ENCODE assay signal across 10 mouse cellular contexts in the genomic region with DNA sequence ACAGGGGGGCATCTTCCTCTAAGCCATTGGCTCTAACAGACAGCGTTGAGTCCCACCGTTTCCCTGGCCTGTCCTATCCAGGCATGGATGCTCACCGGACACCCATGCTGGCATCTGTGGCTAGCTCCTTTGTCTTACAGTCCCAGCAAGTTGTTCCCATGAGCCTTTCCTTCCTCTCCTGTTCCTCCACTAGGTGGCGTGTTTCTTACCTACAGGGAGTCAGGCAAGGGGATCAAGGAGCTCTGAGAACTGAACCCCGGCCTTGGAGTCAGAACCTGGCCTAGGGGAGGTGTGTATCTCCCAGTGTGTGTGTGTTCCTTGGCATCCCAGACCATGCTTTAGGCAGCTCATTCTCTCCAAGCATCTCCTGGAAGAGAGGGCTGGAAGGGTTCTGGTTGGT. TPM values are rescaled to one million over a fixed set of nuclear protein-coding genes. Genes with fewer than 3 reads are reported as not detected.
A peak's percentile ranks its signal among the peaks of the same experiment; 100 is the strongest.
DNase-seq lines count a peak whose midpoint lies in the region; ATAC-seq and TF ChIP-seq lines count a peak whose summit lies in the region.
"Had no signal": no experiment of that assay in that cellular context is flagged by ENCODE, and none has a peak within 500 bp of the region (broad histone marks: within the 10 kb centered on the region; RNA-seq: fewer than 3 reads in every experiment).

No protein-coding gene starts in this region.

- no peak for TF ChIP-seq EP300 in lung, postnatal 0 days (IDR thresholded peaks at IDR 0.05)

- no peak overlapping the region for H3K27ac ChIP-seq in lung, postnatal 0 days (ENCODE audit: low read length)
- H3K27ac ChIP-seq: midbrain, embryonic 12.5 days had no signal

- 9% methylated on average over 5 of the region's 5 CpGs for WGBS in lung, adult 2 months
- WGBS in lung, postnatal 0 days = 12% methylated on average over 5 of the region's 5 CpGs

- no peaks in the 10 kb centered on the region for H3K36me3 ChIP-seq in lung, postnatal 0 days (ENCODE audit: insufficient read depth, low read length)
- H3K36me3 ChIP-seq: midbrain, embryonic 12.5 days had no signal

- no peak overlapping the region for H3K4me2 ChIP-seq in lung, postnatal 0 days (replicated peaks; ENCODE audit: low read depth, low read length)
- H3K4me2 ChIP-seq: midbrain, embryonic 12.5 days had no signal

- H3K4me3 ChIP-seq in lung, adult 2 months (replicated peaks; ENCODE audit: extremely low read depth, low read depth, low read length) = no peak overlapping the region
- H3K4me3 ChIP-seq in lung, postnatal 0 days (ENCODE audit: low read depth, low read length) = no peak overlapping the region
- H3K4me3 ChIP-seq: midbrain, embryonic 12.5 days had no signal

- H3K9ac ChIP-seq in lung, postnatal 0 days (replicated peaks; ENCODE audit: low read depth) = no peak overlapping the region
- H3K9ac ChIP-seq: midbrain, embryonic 12.5 days had no signal

- no peak for TF ChIP-seq POLR2A in lung, adult 2 months (IDR thresholded peaks at IDR 0.05; ENCODE audit: borderline replicate concordance, extremely low read depth, low read depth, low read length)

- TF ChIP-seq CTCF in lung, adult 2 months (IDR thresholded peaks at IDR 0.05; ENCODE audit: insufficient read depth, low read length) = 0 out of 2 replicates have a peak, but pooled peaks have one; percentile 7
- TF ChIP-seq CTCF in lung, postnatal 0 days (IDR thresholded peaks at IDR 0.05) = peak; percentile 67

- H3K4me1 ChIP-seq in lung, adult 2 months (ENCODE audit: control insufficient read depth, insufficient read depth, low read length) = no peaks in the 10 kb centered on the region
- no peaks in the 10 kb centered on the region for H3K4me1 ChIP-seq in lung, postnatal 0 days (ENCODE audit: insufficient read depth, low read depth, low read length)

- H3K9me3 ChIP-seq in lung, postnatal 0 days (ENCODE audit: low read length) = no peaks in the 10 kb centered on the region
- H3K9me3 ChIP-seq: midbrain, embryonic 12.5 days had no signal

- no peak for ATAC-seq in lung, postnatal 0 days

- DNase-seq in adrenal gland, adult 2 months = peak; percentile 33
- DNase-seq in adrenal gland, postnatal 4 days (ENCODE audit: low spot score in 2 of 2) = no peak
- no peak for DNase-seq in lung, adult 2 months
- DNase-seq in lung, adult 18-20 months = no peak
- DNase-seq in cerebellum, adult 9-11 months = peak; percentile 67
- peak; percentile 13 for DNase-seq in lung, postnatal 0 days (ENCODE audit: low spot score)
- no peak for DNase-seq in heart, postnatal 36 days
- no peak for DNase-seq in ovary, postnatal 10 days (ENCODE audit: low spot score)

- 0 out of 2 replicates have a peak, but pooled peaks cover 3% of the 10 kb centered on the region for H3K27me3 ChIP-seq in lung, postnatal 0 days (replicated peaks; ENCODE audit: insufficient read depth, low read length)

- intact Hi-C loops in heart, postnatal 36 days (cut with DNase I) = loop anchor here (2.0 kb wide), 1 partner anchor 144 kb away; no protein-coding TSS in a partner anchor

RNA-seq across cellular contexts. Expression of a gene that starts 27.7 kb away (rescaled TPM):
- total RNA-seq in adrenal gland, adult 2 months (2021) = under 1 TPM; 0.12 to 0.55 TPM
- polyA plus RNA-seq in adrenal gland, adult 2 months (2012; rRNA removed) = 0.48 and 0.49 TPM in 2 replicates
- total RNA-seq in adrenal gland, postnatal 4 days (2021) = under 1 TPM; 0.59 to 0.62 TPM
- 0.05 and 0.16 TPM in 2 replicates for polyA plus RNA-seq in lung, adult 2 months (2012; rRNA removed)
- polyA plus RNA-seq in lung, postnatal 0 days (2015; fragmentation: Nextera tagmentation; extraction: Ambion mirVana) = 0.04 and 0.12 TPM in 2 replicates
- not detected for total RNA-seq in heart, postnatal 36 days (2021)
- polyA plus RNA-seq: heart, embryonic 14.5 days had no signal

RNA-seq across cellular contexts. Expression of a gene that starts 30.3 kb away (rescaled TPM):
- total RNA-seq in adrenal gland, adult 2 months (2021) = 10 to 100 TPM; 57.5 to 79.1 TPM
- 94.7 and 109 TPM in 2 replicates for polyA plus RNA-seq in adrenal gland, adult 2 months (2012; rRNA removed)
- total RNA-seq in adrenal gland, postnatal 4 days (2021) = 10 to 100 TPM; 49.1 to 55.4 TPM
- polyA plus RNA-seq in lung, adult 2 months (2012; rRNA removed) = 43.6 and 58.0 TPM in 2 replicates
- polyA plus RNA-seq in lung, postnatal 0 days (2015; fragmentation: Nextera tagmentation; extraction: Ambion mirVana) = 39.4 and 41.2 TPM in 2 replicates
- total RNA-seq in heart, postnatal 36 days (2021) = 10 to 100 TPM; 41.8 to 69.2 TPM

RNA-seq across cellular contexts. Expression of a gene that starts 36.1 kb away (rescaled TPM):
- total RNA-seq in adrenal gland, adult 2 months (2021) = 10 to 100 TPM; 49.0 to 62.2 TPM
- polyA plus RNA-seq in adrenal gland, adult 2 months (2012; rRNA removed) = 195 and 204 TPM in 2 replicates
- total RNA-seq in adrenal gland, postnatal 4 days (2021) = 10 to 100 TPM; 37.0 to 49.0 TPM
- 74.2 and 84.9 TPM in 2 replicates for polyA plus RNA-seq in lung, adult 2 months (2012; rRNA removed)
- polyA plus RNA-seq in lung, postnatal 0 days (2015; fragmentation: Nextera tagmentation; extraction: Ambion mirVana) = 29.3 and 30.9 TPM in 2 replicates
- total RNA-seq in heart, postnatal 36 days (2021) = 10 to 100 TPM; 32.6 to 53.9 TPM

RNA-seq across cellular contexts. Expression of a gene that starts 42.9 kb away (rescaled TPM):
- 10 to 100 TPM; 62.5 to 82.8 TPM for total RNA-seq in adrenal gland, adult 2 months (2021)
- 95.5 and 110 TPM in 2 replicates for polyA plus RNA-seq in adrenal gland, adult 2 months (2012; rRNA removed)
- 10 to 100 TPM; 47.0 to 59.8 TPM for total RNA-seq in adrenal gland, postnatal 4 days (2021)
- 65.1 and 67.3 TPM in 2 replicates for polyA plus RNA-seq in lung, adult 2 months (2012; rRNA removed)
- polyA plus RNA-seq in lung, postnatal 0 days (2015; fragmentation: Nextera tagmentation; extraction: Ambion mirVana) = 46.6 and 55.1 TPM in 2 replicates
- total RNA-seq in heart, postnatal 36 days (2021) = 10 to 100 TPM; 39.8 to 72.6 TPM

Comparison
In these comparisons a context has a peak if more than half of its experiments do, and no peak if none do; other contexts are left out.
1. DNase-seq: peak in adrenal gland, adult 2 months (single experiment), cerebellum, adult 9-11 months (single experiment) and lung, postnatal 0 days (single experiment); none in adrenal gland, postnatal 4 days (0 of 2), lung, adult 2 months (single experiment), lung, adult 18-20 months (0 of 2), heart, postnatal 36 days (0 of 2) and ovary, postnatal 10 days (single experiment).